Mouse (Mus musculus): Measurements from ENCODE around the gene Chd2. TPM values are rescaled to one million over a fixed set of nuclear protein-coding genes. Genes with fewer than 3 reads are reported as not detected.

Chd2 gene
- polyA plus RNA-seq, 1 experiment from 2014 or later, result 58.9 TPM

Other genes starting within 250 kb of the Chd2 start
- 10.1 and 10.5 TPM in 2 replicates for gene Rgma, start 166.3 kb downstream of the Chd2 start, polyA plus RNA-seq (2015; fragmentation: Nextera tagmentation; extraction: Ambion mirVana)
- gene Fam174b, start 198.5 kb upstream of the Chd2 start, polyA plus RNA-seq (2015; fragmentation: Nextera tagmentation; extraction: Ambion mirVana), result 63.4 and 65.6 TPM in 2 replicates